Mouse (Mus musculus) ES-E14 (cell line): ENCODE results near the gene Prkab2.

Experiments
- CHD2 ChIP-seq: IDR thresholded peaks from 2 replicates; pipeline ENCODE4 v1.6.1; 2014; ENCODE audit warnings: mild to moderate bottlenecking, low read depth, low read length, inconsistent platforms
- HCFC1 ChIP-seq: IDR thresholded peaks from 2 replicates; pipeline ENCODE4 v1.6.1; 2012; ENCODE audit warnings: low read length, inconsistent platforms, borderline replicate concordance; ENCODE audit not compliant: insufficient read depth
- MAFK ChIP-seq: IDR thresholded peaks from 2 replicates; pipeline ENCODE4 v1.6.1; 2014; ENCODE audit warnings: mild to moderate bottlenecking, low read depth, low read length, inconsistent platforms; ENCODE audit not compliant: insufficient read depth
- ZNF384 ChIP-seq: IDR thresholded peaks from 2 replicates; pipeline ENCODE4 v1.6.1; 2012; ENCODE audit warnings: low read depth, low read length, inconsistent platforms

- TF ChIP-seq MAFK (no peak), ZNF384 (no peak), CHD2 (no peak), HCFC1 (no peak)
Observed at GRCm38 (mm10) chr3:97654901-97655300, 3.1 kb upstream of the Prkab2 start.
